Mouse (Mus musculus): ENCODE results near the gene Iqgap1. TPM values are rescaled to one million over a fixed set of nuclear protein-coding genes. Genes with fewer than 3 reads are reported as not detected.

The Iqgap1 gene
- polyA plus RNA-seq (2012; ENCODE audit: insufficient read depth, low replicate concordance) = 2.0 and 2.2 TPM in 2 replicates

- Histone ChIP-seq H3K4me3 (replicated peaks) (no peak within 1 kb of the TSS), H3K9me3 (no peaks in the 10 kb centered on the region), H3K27me3 (replicated peaks) (peaks cover 44% of the 10 kb centered on the region), H3K4me1 (peaks cover 27% of the 10 kb centered on the region), H3K36me3 (replicated peaks; ENCODE audit: low read length) (no peaks in the 10 kb centered on the region)
- TF ChIP-seq FLI1 (IDR thresholded peaks at IDR 0.05; ENCODE audit: low read length) (no peak), GATA1 (IDR thresholded peaks at IDR 0.05; ENCODE audit: borderline replicate concordance, low read length) (no peak)
Observed at GRCm38 (mm10) chr7:80825843-80826403, at the start of gene Iqgap1. TSS of gene Iqgap1 (minus strand) at chr7:80825974.

GRCm38 (mm10) chr7:80873631-80874030 lies 47.9 kb upstream of the Iqgap1 start:
- no peak overlapping the region for H3K4me3 ChIP-seq (replicated peaks)
- H3K36me3 ChIP-seq (replicated peaks; ENCODE audit: low read length) = peaks cover 79% of the 10 kb centered on the region
- no peaks in the 10 kb centered on the region for H3K27me3 ChIP-seq (replicated peaks)
- H3K4me1 ChIP-seq = peaks cover 16% of the 10 kb centered on the region
- TF ChIP-seq FLI1 (IDR thresholded peaks at IDR 0.05; ENCODE audit: low read length) (no peak), GATA1 (IDR thresholded peaks at IDR 0.05; ENCODE audit: borderline replicate concordance, low read length) (no peak)
- no peaks in the 10 kb centered on the region for H3K9me3 ChIP-seq

- Histone ChIP-seq H3K36me3 (replicated peaks; ENCODE audit: low read length) (peaks cover 85% of the 10 kb centered on the region), H3K4me3 (replicated peaks) (no peak overlapping the region), H3K4me1 (peaks cover 16% of the 10 kb centered on the region), H3K9me3 (no peaks in the 10 kb centered on the region), H3K27me3 (replicated peaks) (no peaks in the 10 kb centered on the region)
- TF ChIP-seq FLI1 (IDR thresholded peaks at IDR 0.05; ENCODE audit: low read length) (no peak), GATA1 (IDR thresholded peaks at IDR 0.05; ENCODE audit: borderline replicate concordance, low read length) (no peak)
Observed at GRCm38 (mm10) chr7:80873038-80873437, 47.3 kb upstream of the Iqgap1 start.

- Histone ChIP-seq H3K27me3 (replicated peaks) (no peaks in the 10 kb centered on the region), H3K4me3 (replicated peaks) (no peak overlapping the region)
Observed at GRCm38 (mm10) chr7:80868686-80869085, 42.9 kb upstream of the Iqgap1 start.

GRCm38 (mm10) chr7:80866514-80867147 lies 40.9 kb upstream of the Iqgap1 start:
- Histone ChIP-seq H3K4me1 (peaks cover 66% of the 10 kb centered on the region), H3K4me3 (replicated peaks) (no peak overlapping the region), H3K36me3 (replicated peaks; ENCODE audit: low read length) (peaks cover 58% of the 10 kb centered on the region), H3K27me3 (replicated peaks) (no peaks in the 10 kb centered on the region), H3K9me3 (no peaks in the 10 kb centered on the region)
- TF ChIP-seq GATA1 (IDR thresholded peaks at IDR 0.05; ENCODE audit: borderline replicate concordance, low read length) (no peak), FLI1 (IDR thresholded peaks at IDR 0.05; ENCODE audit: low read length) (no peak)

More at GRCm38 (mm10) chr7:80868686-80869085, 42.9 kb upstream of the Iqgap1 start:
- Histone ChIP-seq H3K36me3 (replicated peaks; ENCODE audit: low read length) (peaks cover 66% of the 10 kb centered on the region), H3K4me1 (peaks cover 53% of the 10 kb centered on the region), H3K9me3 (no peaks in the 10 kb centered on the region)
- no peak for TF ChIP-seq GATA1 (IDR thresholded peaks at IDR 0.05; ENCODE audit: borderline replicate concordance, low read length)
- no peak for TF ChIP-seq FLI1 (IDR thresholded peaks at IDR 0.05; ENCODE audit: low read length)

- Histone ChIP-seq H3K4me1 (peaks cover 73% of the 10 kb centered on the region), H3K27me3 (replicated peaks) (no peaks in the 10 kb centered on the region), H3K36me3 (replicated peaks; ENCODE audit: low read length) (peaks cover 52% of the 10 kb centered on the region), H3K4me3 (replicated peaks) (peak overlapping the region; percentile 87), H3K9me3 (no peaks in the 10 kb centered on the region)
- TF ChIP-seq FLI1 (IDR thresholded peaks at IDR 0.05; ENCODE audit: low read length) (no peak), GATA1 (IDR thresholded peaks at IDR 0.05; ENCODE audit: borderline replicate concordance, low read length) (no peak)
Observed at GRCm38 (mm10) chr7:80865521-80865920, 39.7 kb upstream of the Iqgap1 start.

GRCm38 (mm10) chr7:80864831-80865230 lies 39.1 kb upstream of the Iqgap1 start:
- Histone ChIP-seq H3K4me1 (peaks cover 75% of the 10 kb centered on the region), H3K27me3 (replicated peaks) (no peaks in the 10 kb centered on the region), H3K9me3 (no peaks in the 10 kb centered on the region), H3K4me3 (replicated peaks) (peak overlapping the region; percentile 87), H3K36me3 (replicated peaks; ENCODE audit: low read length) (peaks cover 46% of the 10 kb centered on the region)
- TF ChIP-seq GATA1 (IDR thresholded peaks at IDR 0.05; ENCODE audit: borderline replicate concordance, low read length) (no peak), FLI1 (IDR thresholded peaks at IDR 0.05; ENCODE audit: low read length) (0 out of 2 replicates have a peak, but pooled peaks have one; percentile 30)

GRCm38 (mm10) chr7:80864151-80864550 lies 38.4 kb upstream of the Iqgap1 start:
- Histone ChIP-seq H3K27me3 (replicated peaks) (no peaks in the 10 kb centered on the region), H3K36me3 (replicated peaks; ENCODE audit: low read length) (peaks cover 40% of the 10 kb centered on the region), H3K4me3 (replicated peaks) (no peak overlapping the region), H3K4me1 (peaks cover 74% of the 10 kb centered on the region), H3K9me3 (no peaks in the 10 kb centered on the region)
- TF ChIP-seq FLI1 (IDR thresholded peaks at IDR 0.05; ENCODE audit: low read length) (no peak), GATA1 (IDR thresholded peaks at IDR 0.05; ENCODE audit: borderline replicate concordance, low read length) (no peak)

- peaks cover 74% of the 10 kb centered on the region for H3K4me1 ChIP-seq
Observed at GRCm38 (mm10) chr7:80863520-80863919, 37.7 kb upstream of the Iqgap1 start.

GRCm38 (mm10) chr7:80862475-80862874 lies 36.7 kb upstream of the Iqgap1 start:
- peaks cover 24% of the 10 kb centered on the region for H3K36me3 ChIP-seq (replicated peaks; ENCODE audit: low read length)
- H3K9me3 ChIP-seq = no peaks in the 10 kb centered on the region
- TF ChIP-seq FLI1 (IDR thresholded peaks at IDR 0.05; ENCODE audit: low read length) (no peak), GATA1 (IDR thresholded peaks at IDR 0.05; ENCODE audit: borderline replicate concordance, low read length) (no peak)
- no peaks in the 10 kb centered on the region for H3K27me3 ChIP-seq (replicated peaks)
- H3K4me1 ChIP-seq = peaks cover 70% of the 10 kb centered on the region
- no peak overlapping the region for H3K4me3 ChIP-seq (replicated peaks)

More at GRCm38 (mm10) chr7:80863520-80863919, 37.7 kb upstream of the Iqgap1 start:
- Histone ChIP-seq H3K27me3 (replicated peaks) (no peaks in the 10 kb centered on the region), H3K4me3 (replicated peaks) (no peak overlapping the region), H3K36me3 (replicated peaks; ENCODE audit: low read length) (peaks cover 34% of the 10 kb centered on the region), H3K9me3 (no peaks in the 10 kb centered on the region)
- TF ChIP-seq FLI1 (IDR thresholded peaks at IDR 0.05; ENCODE audit: low read length) (no peak), GATA1 (IDR thresholded peaks at IDR 0.05; ENCODE audit: borderline replicate concordance, low read length) (no peak)
